Mouse (Mus musculus): Measurements from ENCODE around the gene A830005F24Rik. TPM values are rescaled to one million over a fixed set of nuclear protein-coding genes. Genes with fewer than 3 reads are reported as not detected.

A830005F24Rik gene
- polyA plus RNA-seq (2014; fragmentation: Nextera tagmentation; extraction: Ambion mirVana) = 1.6 and 2.3 TPM in 2 replicates

DNA sequence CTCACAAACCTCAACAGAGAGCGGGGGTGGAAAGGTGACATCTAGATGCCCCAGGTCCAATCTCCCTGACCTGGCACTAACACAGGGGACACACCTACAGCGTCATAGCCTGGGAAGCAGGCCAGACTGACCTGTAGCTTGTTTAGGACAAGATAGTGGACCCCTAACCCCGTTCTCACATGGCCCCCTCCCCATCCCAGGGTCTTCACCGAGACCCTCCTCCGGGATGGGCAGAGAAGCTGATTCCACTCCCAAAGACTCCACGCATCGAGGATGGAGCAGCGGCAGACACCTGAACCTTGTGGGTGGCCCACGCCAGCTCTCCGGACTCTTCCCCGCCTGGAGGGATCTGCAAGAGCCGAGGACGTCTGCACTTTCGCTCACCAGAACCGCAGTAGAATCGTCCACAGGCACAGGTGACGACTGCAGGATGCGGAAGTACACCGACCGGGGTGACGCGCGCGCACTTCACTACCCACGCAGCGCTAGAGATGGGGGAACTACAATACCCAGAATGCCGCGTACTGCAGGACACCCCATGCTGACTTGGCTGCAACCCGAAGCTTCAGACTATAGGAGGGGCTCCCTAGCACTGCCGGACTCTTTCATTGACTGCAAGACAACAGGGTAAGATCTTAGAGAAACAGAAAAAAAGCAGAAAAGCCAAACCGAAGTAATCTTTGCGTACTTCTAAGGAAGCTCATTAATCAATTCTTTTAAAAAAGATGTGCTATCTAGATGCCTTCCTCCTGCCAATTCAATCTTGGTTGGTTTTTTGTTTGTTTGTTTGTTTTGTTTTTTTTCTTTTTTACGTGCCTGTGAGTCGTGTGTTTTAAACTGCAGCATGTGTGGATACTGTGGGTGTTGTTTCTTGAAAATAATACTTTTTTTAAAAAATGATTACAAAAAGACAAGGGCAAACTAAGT is at the start of gene A830005F24Rik, which contains the start of gene Zfp169:
A830005F24Rik (plus strand) TSS at position 568 of the 927 bp plus-strand sequence.
Zfp169 (minus strand) TSS at position 449 of the 927 bp plus-strand sequence.
- Histone ChIP-seq H3K4me2 (ENCODE audit: low read depth, low read length, severe bottlenecking) (peak within 1 kb of the TSS; percentile 62), H3K9ac (ENCODE audit: low read length) (peak within 1 kb of the TSS; percentile 79), H3K4me3 (ENCODE audit: low read depth, low read length) (peak within 1 kb of the TSS; percentile 72), H3K36me3 (ENCODE audit: control insufficient read depth, insufficient read depth, low read length) (no peaks in the 10 kb centered on the region), H3K4me1 (replicated peaks; ENCODE audit: control insufficient read depth, insufficient read depth, low read length) (no peaks in the 10 kb centered on the region; the same call in 1 of the 2 replicates), H3K9me3 (ENCODE audit: control insufficient read depth, low read length) (no peaks in the 10 kb centered on the region), H3K27ac (ENCODE audit: low read depth, low read length) (no peak within 1 kb of the TSS), H3K27me3 (ENCODE audit: control insufficient read depth, insufficient read depth, low read length) (no peaks in the 10 kb centered on the region)
- DNase-seq (ENCODE audit: low spot score) = peak; percentile 90
- peak; percentile 97 for ATAC-seq (replicated peaks; ENCODE audit: low FRiP score)
- 2% methylated on average over 34 of the region's 34 CpGs for WGBS

DNA sequence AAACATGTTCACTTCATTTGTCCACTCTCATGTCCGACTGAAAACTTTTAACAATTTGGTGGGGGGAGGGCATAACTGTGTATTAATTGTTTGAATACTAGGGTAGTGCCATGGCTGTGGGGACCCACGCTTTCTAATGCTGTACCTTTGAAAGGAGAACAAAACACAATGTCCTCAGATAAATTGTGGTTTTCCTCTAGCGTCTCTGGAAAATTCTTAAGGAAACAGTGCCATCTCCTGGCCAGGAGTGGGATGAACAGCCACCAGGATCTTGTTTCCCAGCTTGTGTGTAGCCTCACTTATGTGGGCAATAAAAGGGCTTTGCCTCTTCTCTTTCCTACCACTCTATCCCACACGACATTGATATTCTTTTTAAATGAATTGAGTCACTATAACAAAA is 49.2 kb upstream of the A830005F24Rik start:
- no peak for ATAC-seq (replicated peaks; ENCODE audit: low FRiP score)
- 8% methylated on average over 4 of the region's 4 CpGs for WGBS
- H3K27ac ChIP-seq (ENCODE audit: low read depth, low read length) = no peak overlapping the region

DNA sequence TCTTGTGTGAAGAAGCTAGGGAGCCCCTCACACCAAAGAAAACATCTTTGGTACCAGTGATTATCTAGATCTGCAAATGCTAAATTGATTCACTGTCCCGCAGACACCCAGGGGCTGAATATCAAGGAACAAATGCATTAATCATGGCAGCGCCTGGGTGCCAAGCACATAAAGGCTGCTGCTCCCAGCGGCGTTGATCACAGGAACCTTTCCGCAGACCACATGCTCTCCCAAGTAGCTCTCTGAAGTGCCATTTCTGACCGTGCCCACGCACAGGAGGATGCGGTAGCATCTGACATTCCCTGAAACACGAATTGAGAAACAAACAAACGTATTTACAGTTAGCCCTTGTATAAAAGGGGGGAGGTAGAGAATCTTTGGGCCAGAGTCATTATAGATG is 47.2 kb upstream of the A830005F24Rik start:
- no peak overlapping the region for H3K4me3 ChIP-seq (ENCODE audit: low read depth, low read length)
- ATAC-seq (replicated peaks; ENCODE audit: low FRiP score) (no peak), DNase-seq (ENCODE audit: low spot score) (no peak)
- no peak overlapping the region for H3K4me2 ChIP-seq (ENCODE audit: low read depth, low read length, severe bottlenecking)
- no peaks in the 10 kb centered on the region for H3K36me3 ChIP-seq (ENCODE audit: control insufficient read depth, insufficient read depth, low read length)
- H3K9ac ChIP-seq (ENCODE audit: low read length) = no peak overlapping the region
- 72% methylated on average over 10 of the region's 10 CpGs for WGBS
- H3K4me1 ChIP-seq (replicated peaks; ENCODE audit: control insufficient read depth, insufficient read depth, low read length) = no peaks in the 10 kb centered on the region
- H3K9me3 ChIP-seq (ENCODE audit: control insufficient read depth, low read length) = no peaks in the 10 kb centered on the region
- no peaks in the 10 kb centered on the region for H3K27me3 ChIP-seq (ENCODE audit: control insufficient read depth, insufficient read depth, low read length)
- no peak overlapping the region for H3K27ac ChIP-seq (ENCODE audit: low read depth, low read length)

More for the DNA sequence above, 49.2 kb upstream of the A830005F24Rik start:
- peak; percentile 90 for DNase-seq (ENCODE audit: low spot score)
- Histone ChIP-seq H3K36me3 (ENCODE audit: control insufficient read depth, insufficient read depth, low read length) (no peaks in the 10 kb centered on the region), H3K27me3 (ENCODE audit: control insufficient read depth, insufficient read depth, low read length) (no peaks in the 10 kb centered on the region), H3K9me3 (ENCODE audit: control insufficient read depth, low read length) (no peaks in the 10 kb centered on the region), H3K4me1 (replicated peaks; ENCODE audit: control insufficient read depth, insufficient read depth, low read length) (no peaks in the 10 kb centered on the region), H3K4me2 (ENCODE audit: low read depth, low read length, severe bottlenecking) (no peak overlapping the region), H3K4me3 (ENCODE audit: low read depth, low read length) (no peak overlapping the region), H3K9ac (ENCODE audit: low read length) (no peak overlapping the region)

DNA sequence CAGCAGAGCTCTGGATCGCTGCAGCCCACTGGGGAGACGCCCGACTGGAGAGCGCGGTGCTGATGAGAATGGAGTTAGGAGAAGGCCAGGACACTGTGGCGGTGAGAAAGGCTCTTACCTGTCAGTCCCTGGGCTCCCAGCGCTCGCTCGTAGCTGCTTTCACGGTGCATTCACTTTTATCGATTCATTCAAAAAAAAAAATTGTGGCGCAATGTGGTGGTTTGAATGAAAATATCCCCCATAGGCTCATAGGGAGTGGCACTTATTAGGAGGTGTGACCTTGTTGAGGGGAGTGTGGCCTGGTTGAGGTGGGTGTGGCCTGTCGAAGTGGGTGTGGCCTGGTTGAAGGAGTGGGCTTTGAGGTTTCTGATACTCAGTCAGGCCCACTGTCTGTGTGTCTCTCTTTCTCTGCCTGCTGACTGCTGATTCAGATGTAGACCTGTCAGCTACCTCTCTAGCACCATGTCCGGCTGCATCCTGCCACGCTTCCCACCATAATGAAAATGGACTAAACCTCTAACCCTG is 44.7 kb upstream of the A830005F24Rik start:
- DNase-seq (ENCODE audit: low spot score) = no peak
- H3K4me2 ChIP-seq (ENCODE audit: low read depth, low read length, severe bottlenecking) = no peak overlapping the region
- no peaks in the 10 kb centered on the region for H3K36me3 ChIP-seq (ENCODE audit: control insufficient read depth, insufficient read depth, low read length)
- no peak for ATAC-seq (replicated peaks; ENCODE audit: low FRiP score)
- H3K4me3 ChIP-seq (ENCODE audit: low read depth, low read length) = no peak overlapping the region
- H3K9me3 ChIP-seq (ENCODE audit: control insufficient read depth, low read length) = no peaks in the 10 kb centered on the region
- no peaks in the 10 kb centered on the region for H3K27me3 ChIP-seq (ENCODE audit: control insufficient read depth, insufficient read depth, low read length)
- WGBS = 68% methylated on average over 15 of the region's 15 CpGs
- no peak overlapping the region for H3K27ac ChIP-seq (ENCODE audit: low read depth, low read length)
- no peak overlapping the region for H3K9ac ChIP-seq (ENCODE audit: low read length)
- no peaks in the 10 kb centered on the region for H3K4me1 ChIP-seq (replicated peaks; ENCODE audit: control insufficient read depth, insufficient read depth, low read length)

DNA sequence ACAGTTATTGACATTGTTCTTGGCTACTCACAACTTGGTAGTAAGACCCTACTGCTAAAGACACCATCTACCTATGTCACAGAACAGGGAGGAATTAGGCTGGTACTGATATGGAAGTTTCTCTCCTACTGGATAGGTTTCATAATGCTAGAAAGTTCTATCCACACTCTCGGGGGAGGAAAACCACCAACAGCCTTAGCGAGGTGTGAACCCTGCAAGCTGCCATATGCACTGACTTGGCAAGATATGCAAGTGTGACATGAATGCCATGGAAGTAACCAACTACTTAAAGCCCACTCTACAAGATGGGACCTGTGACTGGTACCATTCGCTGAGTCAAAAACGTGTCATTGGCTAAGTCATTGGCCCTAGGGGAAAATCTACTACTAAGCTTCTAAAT is 29.8 kb upstream of the A830005F24Rik start:
- Histone ChIP-seq H3K27ac (ENCODE audit: low read depth, low read length) (no peak overlapping the region), H3K27me3 (ENCODE audit: control insufficient read depth, insufficient read depth, low read length) (no peaks in the 10 kb centered on the region), H3K4me3 (ENCODE audit: low read depth, low read length) (no peak overlapping the region), H3K9ac (ENCODE audit: low read length) (no peak overlapping the region), H3K36me3 (ENCODE audit: control insufficient read depth, insufficient read depth, low read length) (no peaks in the 10 kb centered on the region; the same call in 1 of the 2 replicates), H3K9me3 (ENCODE audit: control insufficient read depth, low read length) (no peaks in the 10 kb centered on the region), H3K4me2 (ENCODE audit: low read depth, low read length, severe bottlenecking) (no peak overlapping the region), H3K4me1 (replicated peaks; ENCODE audit: control insufficient read depth, insufficient read depth, low read length) (no peaks in the 10 kb centered on the region)
- no peak for DNase-seq (ENCODE audit: low spot score)
- no peak for ATAC-seq (replicated peaks; ENCODE audit: low FRiP score)
- WGBS = 90% methylated on average over 4 of the region's 4 CpGs

DNA sequence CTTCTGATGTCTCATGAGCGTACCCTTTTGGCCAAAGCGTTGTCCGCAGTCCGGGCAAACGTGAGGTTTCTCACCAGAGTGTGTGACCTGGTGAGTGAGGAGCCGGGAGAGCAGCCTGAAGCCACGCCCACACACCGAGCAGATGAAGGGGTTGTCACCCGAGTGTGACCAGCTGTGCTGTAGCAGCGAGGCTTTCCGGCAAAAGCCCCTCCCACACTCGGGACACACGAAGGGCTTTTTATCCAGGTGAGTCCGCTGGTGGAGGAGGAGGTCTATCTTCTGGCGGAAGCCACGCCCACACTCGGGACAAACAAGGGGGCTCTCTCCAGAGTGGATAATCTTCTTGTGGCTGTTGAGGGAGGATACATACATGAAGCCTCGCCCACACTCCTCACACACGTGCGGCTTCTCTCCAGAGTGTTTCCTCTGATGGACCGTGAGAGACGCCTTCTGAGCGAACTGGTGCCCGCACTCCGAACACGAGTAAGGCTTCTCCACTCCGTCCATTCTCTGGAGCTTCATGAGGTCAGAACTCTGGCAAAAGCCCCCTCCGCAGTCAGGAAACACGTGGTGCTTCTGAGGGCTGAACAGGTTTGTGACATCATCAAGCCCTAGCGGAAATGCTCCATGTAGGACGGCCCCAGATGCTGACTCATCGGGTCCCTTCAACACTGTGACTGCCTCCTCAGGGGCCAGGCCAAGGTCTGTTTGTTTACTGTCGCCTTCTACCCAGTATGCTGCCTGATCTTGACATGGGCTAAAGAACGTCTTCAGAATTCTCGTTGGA is 22.8 kb upstream of the A830005F24Rik start:
- Histone ChIP-seq H3K27me3 (ENCODE audit: control insufficient read depth, insufficient read depth, low read length) (no peaks in the 10 kb centered on the region), H3K9ac (ENCODE audit: low read length) (no peak overlapping the region), H3K4me2 (ENCODE audit: low read depth, low read length, severe bottlenecking) (no peak overlapping the region), H3K9me3 (ENCODE audit: control insufficient read depth, low read length) (no peaks in the 10 kb centered on the region; the same call in 1 of the 2 replicates), H3K36me3 (ENCODE audit: control insufficient read depth, insufficient read depth, low read length) (peaks cover 5% of the 10 kb centered on the region; the same call in 1 of the 2 replicates), H3K4me3 (ENCODE audit: low read depth, low read length) (no peak overlapping the region), H3K27ac (ENCODE audit: low read depth, low read length) (no peak overlapping the region), H3K4me1 (replicated peaks; ENCODE audit: control insufficient read depth, insufficient read depth, low read length) (no peaks in the 10 kb centered on the region)
- ATAC-seq (replicated peaks; ENCODE audit: low FRiP score) = no peak
- DNase-seq (ENCODE audit: low spot score) = no peak
- 93% methylated on average over 35 of the region's 35 CpGs for WGBS

DNA sequence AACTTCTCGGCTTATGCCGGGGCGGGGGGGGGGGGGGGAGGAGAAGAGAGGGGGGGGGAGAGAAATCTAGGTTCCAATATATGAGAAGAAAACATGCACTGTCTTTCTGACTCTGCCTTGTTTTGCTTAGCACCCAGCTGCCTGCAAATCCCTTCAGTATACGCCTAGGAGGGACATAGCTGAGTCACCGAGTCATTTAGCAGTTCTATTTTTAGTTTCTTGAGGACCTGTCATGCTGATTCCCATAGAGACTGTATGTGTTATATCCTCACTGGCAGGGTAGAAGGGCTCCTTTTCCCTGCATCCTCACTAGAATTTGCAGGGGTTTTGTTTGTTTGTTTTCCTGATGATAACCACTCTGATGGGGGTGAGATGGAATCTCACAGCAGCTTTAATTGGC is 20.2 kb upstream of the A830005F24Rik start:
- no peak for ATAC-seq (replicated peaks; ENCODE audit: low FRiP score)
- no peak overlapping the region for H3K27ac ChIP-seq (ENCODE audit: low read depth, low read length)
- peaks cover 5% of the 10 kb centered on the region; the same call in 1 of the 2 replicates for H3K4me1 ChIP-seq (replicated peaks; ENCODE audit: control insufficient read depth, insufficient read depth, low read length)
- 89% methylated on average over 4 of the region's 5 CpGs for WGBS
- no peak overlapping the region for H3K4me3 ChIP-seq (ENCODE audit: low read depth, low read length)
- no peak for DNase-seq (ENCODE audit: low spot score)
- no peaks in the 10 kb centered on the region; the same call in 1 of the 2 replicates for H3K9me3 ChIP-seq (ENCODE audit: control insufficient read depth, low read length)
- H3K9ac ChIP-seq (ENCODE audit: low read length) = no peak overlapping the region
- no peaks in the 10 kb centered on the region for H3K27me3 ChIP-seq (ENCODE audit: control insufficient read depth, insufficient read depth, low read length)
- peaks cover 5% of the 10 kb centered on the region; the same call in 1 of the 2 replicates for H3K36me3 ChIP-seq (ENCODE audit: control insufficient read depth, insufficient read depth, low read length)
- no peak overlapping the region for H3K4me2 ChIP-seq (ENCODE audit: low read depth, low read length, severe bottlenecking)

DNA sequence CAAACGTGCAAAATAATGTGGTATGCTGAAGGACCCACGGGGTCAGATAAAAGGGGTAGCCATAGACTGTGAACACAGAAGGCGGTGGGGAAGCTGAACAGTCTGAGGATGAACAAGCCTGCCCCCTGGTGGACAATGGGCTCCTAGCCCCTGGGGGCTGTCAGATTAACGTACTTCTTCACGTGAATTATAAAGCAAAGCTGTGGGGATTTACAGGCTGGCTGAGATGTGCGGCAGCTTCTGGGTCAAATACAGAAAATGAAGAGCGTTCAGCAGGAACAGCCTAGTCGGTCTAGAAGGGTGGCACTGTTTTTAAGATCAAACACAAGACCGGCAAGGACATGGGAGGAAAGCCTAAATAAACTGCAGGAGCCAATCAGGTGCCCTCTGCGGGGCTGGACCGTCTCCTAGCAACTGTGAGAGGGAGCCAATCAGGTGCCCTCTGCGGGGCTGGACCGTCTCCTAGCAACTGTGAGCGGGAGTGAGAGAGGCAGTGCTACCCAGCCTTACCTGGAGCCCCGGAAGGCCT is 15.6 kb upstream of the A830005F24Rik start:
- H3K4me1 ChIP-seq (replicated peaks; ENCODE audit: control insufficient read depth, insufficient read depth, low read length) = peaks cover 7% of the 10 kb centered on the region; the same call in 1 of the 2 replicates
- ATAC-seq (replicated peaks; ENCODE audit: low FRiP score) (peak; percentile 99), DNase-seq (ENCODE audit: low spot score) (peak; percentile 89)
- peak overlapping the region; percentile 46; the same call in 1 of the 2 replicates for H3K4me2 ChIP-seq (ENCODE audit: low read depth, low read length, severe bottlenecking)
- no peaks in the 10 kb centered on the region; the same call in 1 of the 2 replicates for H3K36me3 ChIP-seq (ENCODE audit: control insufficient read depth, insufficient read depth, low read length)
- no peak overlapping the region for H3K27ac ChIP-seq (ENCODE audit: low read depth, low read length)
- H3K9me3 ChIP-seq (ENCODE audit: control insufficient read depth, low read length) = no peaks in the 10 kb centered on the region; the same call in 1 of the 2 replicates
- H3K9ac ChIP-seq (ENCODE audit: low read length) = no peak overlapping the region; the same call in 1 of the 2 replicates
- WGBS = 4% methylated on average over 15 of the region's 15 CpGs
- H3K4me3 ChIP-seq (ENCODE audit: low read depth, low read length) = peak overlapping the region; percentile 32
- no peaks in the 10 kb centered on the region for H3K27me3 ChIP-seq (ENCODE audit: control insufficient read depth, insufficient read depth, low read length)
